Mouse (Mus musculus) adrenal gland, adult (tissue): Measurements from ENCODE around the gene St8sia6.
"Not testable (repeated sequence)": the region's sequence is repeated elsewhere in the genome, so short reads cannot be mapped to it uniquely, and the experiment has no call there.

Experiments
- DNase-seq, 2 experiments: peaks; one replicate each; pipeline ENCODE4 v3.0.0; 2022 to 2023; ENCODE audit warnings: low spot score in 1 of 2; ENCODE audit not compliant: inconsistent age in 2 of 2

The St8sia6 gene

DNA sequence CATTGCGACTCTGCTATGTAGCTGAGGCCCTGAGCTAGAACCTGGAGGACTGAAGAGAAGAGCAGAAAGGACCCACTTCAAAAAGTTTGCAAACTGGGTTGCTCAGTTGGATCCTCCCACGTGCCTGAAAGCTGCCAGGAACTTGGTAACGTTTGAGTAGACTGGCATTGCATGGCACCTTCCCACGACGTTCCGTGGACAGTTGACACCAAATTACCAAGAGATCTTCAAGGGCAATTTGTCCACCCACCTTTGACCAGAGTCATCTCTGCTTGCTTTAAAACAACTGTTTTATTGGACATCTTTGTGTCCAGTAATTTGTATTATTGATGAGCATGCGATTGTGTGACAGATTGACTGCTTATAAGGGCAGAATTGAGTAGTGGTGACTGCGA, at the start of gene St8sia6:
Gene St8sia6 (minus strand): TSS at position 96 of the 395 bp plus-strand sequence.
- no peak for DNase-seq

DNA sequence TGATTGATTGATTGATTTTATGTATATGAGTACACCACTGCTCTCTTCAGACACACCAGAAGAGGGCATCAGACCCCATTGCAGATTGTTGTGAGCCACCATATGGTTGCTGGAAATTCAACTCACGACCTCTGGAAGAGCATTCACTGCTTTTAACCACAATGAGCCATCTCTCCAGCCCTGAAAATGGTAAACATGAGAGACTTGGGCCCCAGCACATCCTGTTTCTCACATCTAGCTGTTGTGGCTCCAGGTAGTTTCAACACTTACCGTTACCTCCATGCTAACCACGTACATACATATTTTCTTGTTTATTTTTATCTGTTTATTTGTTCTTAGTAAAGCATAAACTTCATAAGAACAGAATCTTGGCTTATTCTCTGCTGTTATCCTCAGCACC, 42.4 kb upstream of the St8sia6 start:
- DNase-seq, result no peak

DNA sequence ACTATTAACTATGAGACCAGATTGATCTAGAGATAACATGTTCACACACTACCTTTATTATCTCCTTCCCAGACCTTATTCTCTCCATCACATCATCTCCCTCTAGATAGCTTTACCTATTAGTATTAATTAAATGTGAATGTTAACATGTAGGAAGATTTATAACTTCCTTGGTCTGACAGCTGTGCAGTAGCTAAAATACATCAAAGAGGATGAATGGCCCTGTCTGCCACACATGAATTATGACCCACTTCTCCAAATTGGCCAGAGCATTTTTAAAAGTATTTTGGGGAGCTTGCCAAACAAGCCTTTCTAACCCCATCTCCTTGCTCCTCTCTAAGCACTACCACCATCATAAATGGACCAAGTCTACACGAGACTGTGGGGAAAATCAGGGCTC, 41.1 kb upstream of the St8sia6 start:
- DNase-seq, result peak in 1 of 2 experiments; percentile 43

DNA sequence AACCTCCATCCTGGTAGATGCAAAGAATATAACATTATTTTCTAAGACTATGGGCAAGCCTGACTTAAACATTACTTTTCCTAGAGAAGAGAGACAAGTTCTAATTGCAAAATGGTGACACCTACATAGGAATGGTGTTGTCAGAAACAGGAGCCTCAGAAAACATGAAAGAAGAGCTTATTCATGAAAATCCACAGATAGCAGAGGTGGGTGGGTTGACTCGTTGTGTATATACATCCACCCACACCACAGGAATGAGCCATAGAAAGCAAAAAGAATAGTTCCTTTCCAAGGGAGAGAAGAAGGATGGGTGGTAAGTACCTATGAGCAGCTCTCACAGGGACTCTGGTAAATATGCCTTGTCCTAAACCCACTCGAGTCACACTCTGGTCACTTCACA, 22.8 kb upstream of the St8sia6 start:
- DNase-seq, result no peak

DNA sequence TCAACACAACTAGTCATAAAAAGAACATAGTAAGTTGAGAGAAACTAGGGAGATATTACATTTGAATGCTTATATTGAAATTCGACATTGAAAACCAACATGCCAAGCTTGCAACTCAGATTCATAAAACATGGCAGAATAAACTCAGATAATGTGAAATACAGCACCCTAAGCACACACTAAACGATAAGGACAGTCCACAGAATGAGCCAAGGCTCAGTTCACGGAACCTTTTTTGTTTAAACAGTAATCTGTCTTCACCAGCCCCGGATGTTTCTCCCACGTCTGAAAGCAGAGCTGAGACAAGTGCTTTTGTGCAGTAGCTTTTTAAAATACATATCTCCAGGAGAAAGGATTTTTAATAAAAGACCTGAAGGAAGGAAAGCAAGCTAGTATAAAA, 14.7 kb upstream of the St8sia6 start:
- peak in 1 of 2 experiments; percentile 6 for DNase-seq

DNA sequence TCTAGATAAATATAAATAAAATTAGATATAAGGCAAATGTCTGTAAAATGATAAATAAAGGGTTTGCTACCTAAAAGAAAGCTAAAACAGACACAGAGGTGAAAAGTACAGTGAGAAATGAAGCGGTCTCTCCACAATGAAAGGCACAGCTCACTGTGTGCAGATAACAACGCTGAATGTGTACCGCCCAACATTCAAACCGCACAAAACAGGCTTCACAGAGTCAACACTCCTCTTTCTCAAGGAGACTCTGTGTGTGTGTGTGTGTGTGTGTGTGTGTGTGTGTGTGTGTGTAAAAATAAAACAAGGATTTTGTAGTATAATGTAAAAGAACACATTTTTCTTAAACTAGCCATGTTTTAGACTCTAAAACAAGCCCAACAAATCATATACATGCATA, 14.1 kb upstream of the St8sia6 start:
- peak in 1 of 2 experiments; percentile 1 for DNase-seq

DNA sequence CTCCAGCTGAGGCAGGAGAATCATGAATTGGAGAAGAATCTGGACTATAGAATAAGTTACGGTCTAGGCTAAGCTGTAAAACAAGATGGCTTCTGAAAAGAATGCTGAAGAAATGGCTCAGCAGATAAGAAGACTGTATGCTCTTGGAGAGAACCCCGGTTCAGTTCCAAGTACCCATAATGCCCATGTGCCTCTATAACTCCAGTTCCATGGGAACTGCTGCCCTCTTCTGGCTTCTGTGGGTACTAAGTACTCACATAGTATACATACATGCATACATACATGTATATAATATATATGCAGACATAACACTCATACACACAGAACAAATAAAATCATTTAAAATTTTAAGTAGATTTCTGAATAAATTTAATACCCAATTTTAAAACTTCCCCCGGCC, 12.3 kb upstream of the St8sia6 start:
- peak in 1 of 2 experiments; percentile 13 for DNase-seq

DNA sequence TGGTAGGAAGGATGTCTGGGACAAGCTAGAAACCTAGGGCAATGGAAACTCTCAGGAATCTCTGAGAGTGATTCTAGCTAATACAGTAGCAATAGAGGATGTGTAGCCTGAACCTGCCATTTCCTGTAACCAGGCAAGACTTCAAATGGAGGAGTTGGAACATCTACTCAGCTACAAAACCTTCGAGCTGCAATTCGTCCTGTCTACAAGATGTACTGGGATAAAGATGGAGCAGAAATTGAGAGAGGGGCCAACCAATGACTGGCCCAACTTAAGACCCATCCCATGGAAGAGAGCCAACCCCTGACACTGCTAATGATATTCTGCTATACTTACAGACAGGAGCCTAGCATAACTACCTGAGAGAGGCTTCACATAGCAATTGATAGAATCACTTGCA, 6.8 kb upstream of the St8sia6 start:
- no peak for DNase-seq

DNA sequence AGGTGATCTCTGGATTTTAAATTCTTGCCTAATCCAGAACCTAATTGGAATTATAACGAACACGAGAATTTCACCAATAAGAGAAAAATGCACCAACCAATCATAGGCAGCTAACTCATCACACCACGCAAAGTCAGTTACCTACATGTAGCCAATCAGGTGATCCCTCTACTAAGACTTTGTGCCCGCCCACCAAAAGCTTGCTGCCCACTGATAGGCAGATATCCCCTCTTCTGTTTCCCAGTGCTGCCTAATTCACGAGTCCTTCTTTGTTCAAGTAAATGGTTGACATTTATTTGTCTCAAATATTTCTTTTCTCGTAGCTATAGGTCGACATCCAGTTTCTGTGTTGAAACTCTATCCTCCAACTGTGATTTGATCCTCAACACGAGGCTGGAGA, 582 bp upstream of the St8sia6 start:
- no peak for DNase-seq

DNA sequence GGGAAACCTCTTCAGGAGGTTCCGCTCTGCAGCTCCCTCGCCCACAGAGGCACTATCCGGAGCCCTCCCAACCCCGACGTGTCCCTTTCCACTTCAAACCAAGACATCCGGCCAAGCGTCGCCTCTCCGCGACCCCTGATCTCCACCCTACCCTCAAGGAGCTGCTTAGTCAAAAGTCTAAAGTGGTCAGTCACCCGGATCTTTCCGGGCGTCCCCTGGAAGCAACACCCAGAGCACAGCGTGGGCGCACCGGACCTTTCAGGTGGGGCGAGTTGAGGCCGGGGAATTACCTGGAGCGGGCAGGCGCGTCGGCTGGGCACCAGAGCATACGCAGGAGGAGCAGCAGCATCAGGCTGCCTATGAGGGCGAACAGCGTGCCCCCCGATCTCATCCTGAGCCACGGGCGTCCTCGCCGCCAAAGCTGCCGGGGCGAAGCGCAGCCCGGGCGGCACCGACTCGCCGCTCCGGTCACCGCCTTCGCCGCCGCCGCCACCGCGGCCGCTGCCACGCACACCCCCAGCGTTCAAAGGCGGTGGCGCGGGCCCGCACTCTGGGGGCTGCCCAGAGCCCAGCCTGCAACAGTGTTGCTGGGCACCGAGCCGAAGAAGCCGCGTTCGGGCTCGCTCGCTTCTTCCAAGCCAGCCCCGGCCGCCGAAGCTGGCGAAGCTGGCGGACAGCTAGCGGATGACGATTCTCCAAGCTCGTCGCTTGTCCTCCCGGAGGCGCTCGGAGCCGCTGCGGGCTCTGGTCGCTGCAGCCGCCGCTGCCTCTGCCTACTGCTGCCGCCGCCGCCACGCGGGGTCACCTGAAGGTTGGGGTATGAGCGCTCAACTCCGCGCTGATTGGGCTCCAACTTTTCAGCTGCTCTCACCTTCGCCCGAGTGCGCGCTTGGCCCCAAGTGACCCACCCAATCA, 553 bp downstream of the St8sia6 start:
- peak; percentile 9 to 69 for DNase-seq

DNA sequence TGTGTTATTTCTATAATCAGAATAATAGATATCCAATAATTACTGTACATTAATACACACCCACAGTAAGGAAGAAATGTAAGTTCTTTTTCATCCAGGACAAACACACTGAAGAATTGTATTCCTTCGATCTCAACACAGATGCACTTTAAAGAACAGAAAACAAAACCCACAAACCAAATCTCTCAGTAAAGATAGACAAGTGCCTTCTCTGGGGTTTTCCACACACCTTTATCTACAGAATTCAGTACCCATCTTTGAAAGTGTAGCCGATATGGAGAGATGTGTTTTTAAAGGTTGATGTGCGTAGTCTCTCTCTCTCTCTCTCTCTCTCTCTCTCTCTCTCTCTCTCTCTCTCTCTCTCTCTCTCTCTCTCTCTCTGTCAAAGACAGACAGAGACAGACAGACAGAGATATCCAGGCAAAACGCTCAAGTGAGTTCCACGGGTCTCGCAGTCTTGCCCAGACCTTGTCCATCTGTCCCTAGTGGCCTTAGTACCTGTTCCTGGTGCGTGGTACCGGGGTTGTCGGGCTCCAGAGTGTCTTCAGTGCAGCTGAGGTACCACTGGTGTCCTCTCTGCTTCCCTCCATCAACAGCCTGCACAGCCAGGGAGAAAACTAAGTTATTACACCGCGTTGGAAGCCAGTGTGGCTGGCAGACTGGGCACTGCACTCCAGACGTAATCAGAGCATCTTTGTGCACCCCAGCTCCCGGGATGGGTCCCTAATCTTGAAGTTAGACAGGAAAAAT, 1.4 kb downstream of the St8sia6 start:
- DNase-seq, result peak in 1 of 2 experiments; percentile 29

DNA sequence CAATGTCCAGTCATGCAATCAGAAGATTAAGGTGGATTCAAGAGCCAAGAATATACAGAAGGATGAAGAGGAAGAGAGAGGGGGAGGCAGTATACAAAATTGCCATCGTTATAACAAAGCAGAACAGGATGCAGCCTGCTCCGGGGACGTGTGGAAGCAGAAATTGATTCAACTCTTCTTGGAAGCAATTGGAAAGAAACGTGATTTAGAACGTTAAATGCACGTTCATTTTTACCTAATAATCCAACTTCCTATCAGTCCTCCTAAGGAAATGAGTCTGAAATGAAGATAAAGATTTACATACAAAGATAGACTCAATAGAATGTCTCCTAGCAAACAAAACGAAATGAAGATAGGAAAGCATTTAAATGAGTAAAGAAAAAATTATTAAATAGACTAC, 2.3 kb downstream of the St8sia6 start:
- DNase-seq, result no peak

DNA sequence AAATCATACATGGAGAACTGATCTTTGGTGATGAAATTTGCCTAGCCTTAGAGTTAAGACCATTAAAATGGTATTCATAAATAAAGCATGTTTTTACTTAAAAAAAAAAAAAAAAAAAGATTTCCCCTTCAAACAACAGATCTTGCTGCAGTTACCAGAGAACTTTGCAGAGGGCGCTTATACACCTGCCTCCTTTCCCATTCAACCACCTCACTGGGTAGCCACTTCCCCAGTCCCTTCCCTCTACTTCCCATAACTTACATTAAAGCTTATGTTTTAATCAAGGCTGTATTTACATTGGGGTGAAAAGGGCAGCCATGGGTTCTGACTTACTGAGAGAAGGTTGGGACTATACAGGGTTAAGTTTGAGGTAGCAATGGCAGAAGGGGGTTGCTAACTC, 4.5 kb downstream of the St8sia6 start:
- DNase-seq, result no peak

DNA sequence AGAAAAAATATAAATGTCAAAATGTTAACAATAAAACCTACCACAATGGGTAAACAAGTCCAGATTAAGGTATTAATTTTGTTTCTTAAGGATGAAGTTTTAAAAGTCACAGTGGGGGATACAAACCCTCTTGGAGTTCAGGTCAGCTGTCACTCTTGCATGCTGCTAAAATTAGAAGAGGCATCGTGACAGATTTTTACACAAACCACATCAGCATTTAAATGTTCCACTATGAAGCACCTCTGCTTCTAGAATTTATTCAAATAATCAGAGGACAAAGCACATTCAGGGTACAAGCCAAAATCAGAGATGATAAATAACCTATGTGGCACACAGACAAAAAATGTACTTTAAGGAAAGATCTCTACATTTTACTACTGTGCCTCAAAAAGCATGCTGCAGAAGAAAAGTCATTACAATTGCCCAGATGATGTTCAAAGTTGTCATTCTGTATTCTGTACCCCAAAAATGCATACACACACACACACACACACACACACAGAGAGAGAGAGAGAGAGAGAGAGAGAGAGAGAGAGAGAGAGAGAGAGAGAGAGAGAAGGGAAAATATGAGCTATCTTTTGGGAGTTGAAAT, 7.2 kb downstream of the St8sia6 start:
- DNase-seq, result no peak

DNA sequence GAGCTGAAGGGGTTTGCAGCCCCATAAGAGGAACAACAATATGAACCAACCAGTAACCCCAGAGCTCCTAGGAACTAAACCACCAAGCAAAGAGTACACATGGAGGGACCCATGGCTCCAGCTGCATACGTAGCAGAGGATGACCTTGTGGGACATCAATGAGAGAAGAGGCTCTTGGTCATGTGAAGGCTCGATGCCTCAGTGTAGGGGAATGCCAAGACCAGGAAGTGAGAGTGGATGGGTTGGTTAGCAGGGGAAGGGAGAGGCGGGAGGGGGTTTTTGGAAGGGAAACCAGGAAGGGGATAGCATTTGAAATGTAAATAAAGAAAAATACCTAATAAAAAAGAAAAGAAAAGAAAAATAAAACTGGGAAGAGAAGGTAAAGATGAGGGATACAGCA, 7.9 kb downstream of the St8sia6 start:
- not testable (repeated sequence) for DNase-seq

DNA sequence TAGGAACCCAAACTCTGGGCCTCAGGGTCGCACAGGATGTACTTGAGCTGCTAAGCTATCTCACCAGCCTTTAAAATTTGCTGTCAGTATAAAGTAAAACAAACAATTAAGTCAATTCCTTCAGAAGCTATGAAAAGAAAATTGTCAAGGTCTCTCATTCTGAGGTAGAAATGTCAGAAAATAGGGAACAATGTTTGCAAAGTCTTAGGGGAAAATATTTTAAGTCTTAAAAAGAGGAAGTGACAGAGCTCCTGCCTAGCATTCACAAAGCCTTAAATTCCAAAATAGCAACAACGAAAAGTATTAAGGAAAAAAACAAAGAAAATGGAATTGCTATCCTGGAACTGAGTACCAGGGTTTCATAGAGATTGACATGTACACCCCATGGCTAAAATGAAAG, 8.6 kb downstream of the St8sia6 start:
- DNase-seq, result no peak

DNA sequence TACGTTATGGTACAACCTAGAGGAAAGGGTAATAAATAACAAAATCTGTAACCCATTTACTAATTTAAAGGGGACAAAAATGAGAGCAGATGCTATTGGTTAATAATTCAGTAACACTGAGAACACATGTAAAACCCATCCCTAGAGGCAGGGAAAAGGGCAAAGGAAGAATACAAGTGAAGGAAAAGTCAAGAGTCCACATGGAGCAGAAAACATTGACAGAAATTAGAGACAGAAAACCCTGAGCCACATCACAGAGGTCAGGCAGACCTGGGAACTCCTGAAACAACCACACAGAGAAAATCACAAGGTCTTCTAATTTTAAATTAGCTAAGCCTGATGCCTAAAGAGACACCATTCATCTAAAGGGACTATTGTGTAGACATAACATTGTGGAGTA, 9.4 kb downstream of the St8sia6 start:
- no peak for DNase-seq

DNA sequence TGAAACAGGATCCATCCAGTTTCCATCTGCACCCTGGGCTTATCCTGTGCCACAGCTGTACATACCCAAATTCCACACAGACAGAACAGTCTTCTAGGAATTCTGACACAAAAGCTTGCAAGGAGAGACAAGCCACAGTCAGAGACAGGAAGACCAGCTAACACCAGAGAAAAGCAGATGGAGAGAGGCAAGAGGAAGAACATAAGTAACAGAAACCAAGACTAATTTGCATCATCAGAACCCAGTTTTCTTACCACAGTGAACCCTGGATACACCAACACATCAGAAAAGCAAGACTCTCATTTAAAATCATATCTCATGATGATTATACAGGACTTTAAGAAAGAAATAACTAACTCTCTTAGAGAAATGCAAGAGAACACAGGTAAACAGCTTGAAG, 16.8 kb downstream of the St8sia6 start:
- no peak for DNase-seq

DNA sequence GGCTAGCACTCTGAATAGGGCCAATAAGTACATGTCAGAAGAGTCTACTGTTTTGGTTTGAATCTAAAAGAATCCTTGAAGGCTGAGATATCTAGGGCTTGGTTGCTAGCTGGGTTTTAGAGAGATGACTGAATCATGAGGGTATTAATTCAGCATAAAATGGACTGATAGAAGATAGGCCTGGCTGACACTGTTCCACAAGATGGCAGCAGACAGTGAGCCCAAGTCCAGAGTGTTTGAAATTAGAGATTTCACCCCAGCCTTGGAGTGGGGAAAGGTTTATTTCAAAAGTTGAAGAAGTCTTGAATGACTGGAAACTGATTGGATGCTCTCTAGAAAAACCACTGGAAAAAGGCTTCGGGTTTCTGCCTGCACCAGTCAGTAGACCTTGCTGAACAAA, 17.4 kb downstream of the St8sia6 start:
- no peak for DNase-seq

DNA sequence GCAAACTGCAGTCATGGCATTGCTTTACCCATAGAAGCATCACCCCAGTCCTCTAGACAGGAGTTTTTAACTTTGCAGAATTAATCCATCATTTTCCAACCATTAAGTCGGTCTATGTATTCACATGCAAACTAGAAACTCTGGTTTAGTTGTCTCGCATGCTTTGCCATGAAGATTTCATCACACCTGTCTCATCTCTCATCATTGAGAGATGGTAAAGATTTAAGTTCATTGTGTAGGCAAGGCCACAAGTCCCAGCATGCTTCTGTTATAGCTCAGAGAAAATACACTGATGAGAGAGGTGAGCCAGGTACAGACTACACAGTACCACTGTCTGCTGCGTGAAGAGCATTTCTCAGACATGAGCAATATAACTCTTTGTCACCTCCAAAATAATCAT, 18.8 kb downstream of the St8sia6 start:
- no peak for DNase-seq

DNA sequence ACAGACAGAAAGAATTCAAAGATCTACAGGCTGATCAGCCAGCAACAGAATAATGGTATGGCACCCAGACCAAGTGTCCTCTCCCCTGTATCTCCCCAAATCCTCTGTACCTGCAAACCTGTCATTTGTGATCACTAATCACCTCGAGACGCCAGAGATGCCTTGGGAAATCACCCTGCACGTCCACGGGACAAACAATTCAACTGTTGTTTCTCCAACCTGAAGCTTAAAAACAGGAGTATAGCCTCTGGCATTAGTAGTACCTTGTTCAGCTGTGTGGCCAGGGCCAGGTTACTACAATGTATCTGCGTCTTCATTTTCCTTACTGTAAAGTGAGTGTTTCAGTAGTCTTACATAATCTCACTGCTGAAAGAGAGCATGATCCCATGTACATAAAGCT, 25.3 kb downstream of the St8sia6 start:
- DNase-seq, result no peak
